Mouse (Mus musculus): ENCODE results near the gene Clec2g. TPM values are rescaled to one million over a fixed set of nuclear protein-coding genes. Genes with fewer than 3 reads are reported as not detected.
A peak's percentile ranks its signal among the peaks of the same experiment; 100 is the strongest.
"Not testable (repeated sequence)": the region's sequence is repeated elsewhere in the genome, so short reads cannot be mapped to it uniquely, and the experiment has no call there.

Clec2g gene
- total and polyA plus RNA-seq, 2 experiments from 2014 or later = not detected

DNA sequence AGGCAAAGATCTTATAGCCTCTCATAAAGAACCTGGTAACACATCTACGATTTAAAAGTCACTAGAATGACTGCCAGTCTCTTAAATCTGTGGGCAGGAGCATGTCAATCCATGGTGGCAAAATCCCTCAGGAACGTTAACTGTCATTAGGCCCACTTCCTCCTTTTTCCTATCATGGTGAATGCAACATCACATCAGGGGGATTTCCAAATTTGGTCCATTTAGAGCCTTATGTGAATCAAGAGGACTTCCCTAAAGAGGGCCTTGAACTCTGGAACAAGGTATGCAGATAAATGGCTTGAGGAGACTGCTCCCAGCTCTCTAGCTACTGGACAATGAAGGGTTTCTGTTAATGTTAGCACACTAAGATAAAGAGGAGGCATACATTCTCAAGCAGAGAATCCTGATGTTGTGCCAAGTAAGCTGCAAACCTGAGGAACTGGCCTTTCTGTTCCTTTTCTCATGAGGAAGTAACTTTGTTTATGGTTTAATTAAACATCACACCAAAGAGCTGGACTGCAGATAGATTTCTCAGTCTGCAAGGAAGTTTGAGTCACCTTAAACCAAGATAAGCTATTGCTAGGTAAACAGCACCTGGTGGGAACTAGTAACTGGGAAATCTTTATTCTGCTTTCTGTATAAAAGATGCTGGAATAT is 20.5 kb upstream of the Clec2g start:
- no peak for ATAC-seq
- no peak for DNase-seq
- no peak for TF ChIP-seq CTCF (IDR thresholded peaks at IDR 0.05; ENCODE audit: low read depth)
- Histone ChIP-seq H3K27me3 (ENCODE audit: insufficient read depth, low read length) (no peaks in the 10 kb centered on the region), H3K4me3 (ENCODE audit: low read depth, low read length) (no peak overlapping the region), H3K36me3 (ENCODE audit: insufficient read depth) (no peaks in the 10 kb centered on the region), H3K4me1 (ENCODE audit: insufficient read depth) (no peaks in the 10 kb centered on the region), H3K9ac (no peak overlapping the region), H3K4me2 (ENCODE audit: low read depth) (no peak overlapping the region), H3K27ac (ENCODE audit: low read depth, low read length) (no peak overlapping the region), H3K9me3 (ENCODE audit: low read length) (no peaks in the 10 kb centered on the region)
- 90% methylated on average over 2 of the region's 2 CpGs for WGBS

DNA sequence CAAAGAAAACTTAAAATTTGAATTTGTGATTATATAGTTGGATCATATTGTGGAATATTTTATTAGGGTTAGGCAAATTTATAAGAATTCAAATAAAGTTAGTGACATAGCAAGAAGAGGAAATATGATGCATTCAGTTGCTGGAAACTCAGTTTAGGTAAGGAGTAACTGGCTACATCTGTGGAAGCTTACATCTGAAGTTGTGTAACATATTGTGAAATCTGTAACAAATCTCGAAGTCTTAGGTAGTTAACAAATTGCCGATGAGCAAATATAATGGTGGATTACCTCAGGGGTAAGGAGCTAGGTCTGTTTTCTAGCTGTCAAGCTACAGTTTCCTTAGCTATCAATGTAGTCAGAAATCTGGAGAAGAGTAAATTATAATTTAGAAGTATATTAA is 16.9 kb upstream of the Clec2g start:
- TF ChIP-seq CTCF (IDR thresholded peaks at IDR 0.05; ENCODE audit: low read depth) = no peak
- no peak overlapping the region for H3K9ac ChIP-seq
- 86% methylated on average over 2 of the region's 2 CpGs for WGBS

DNA sequence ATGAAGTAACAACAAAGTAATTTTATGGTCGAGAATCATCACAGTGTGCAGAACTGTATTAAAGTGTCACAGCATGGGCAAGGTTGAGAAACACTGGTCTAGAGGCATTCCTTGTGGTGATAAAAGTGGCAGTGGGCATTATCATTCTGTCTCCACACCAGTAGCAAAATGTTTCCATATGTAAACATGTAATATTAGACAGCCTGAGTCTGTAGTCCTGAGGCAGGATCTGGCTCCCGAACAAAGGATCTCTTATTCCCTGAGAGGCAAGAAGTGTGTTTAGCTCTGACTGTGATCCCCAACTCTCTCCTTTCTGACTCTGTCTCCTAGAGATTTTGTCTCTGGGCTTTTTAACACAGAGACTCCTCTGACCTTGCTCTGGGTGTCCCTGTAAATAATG is 1.1 kb upstream of the Clec2g start:
- Histone ChIP-seq H3K27me3 (ENCODE audit: insufficient read depth, low read length) (no peaks in the 10 kb centered on the region), H3K4me2 (ENCODE audit: low read depth) (no peak overlapping the region), H3K9ac (no peak overlapping the region), H3K4me1 (ENCODE audit: insufficient read depth) (no peaks in the 10 kb centered on the region), H3K36me3 (ENCODE audit: insufficient read depth) (no peaks in the 10 kb centered on the region), H3K4me3 (ENCODE audit: low read depth, low read length) (no peak overlapping the region), H3K9me3 (ENCODE audit: low read length) (no peaks in the 10 kb centered on the region), H3K27ac (ENCODE audit: low read depth, low read length) (no peak overlapping the region)
- WGBS = 76% methylated on average over 2 of the region's 2 CpGs
- TF ChIP-seq CTCF (IDR thresholded peaks at IDR 0.05; ENCODE audit: low read depth) = no peak
- ATAC-seq = no peak
- DNase-seq = no peak

More for the DNA sequence above, 16.9 kb upstream of the Clec2g start:
- no peak for ATAC-seq
- Histone ChIP-seq H3K4me3 (ENCODE audit: low read depth, low read length) (no peak overlapping the region), H3K4me2 (ENCODE audit: low read depth) (no peak overlapping the region), H3K27ac (ENCODE audit: low read depth, low read length) (no peak overlapping the region), H3K27me3 (ENCODE audit: insufficient read depth, low read length) (no peaks in the 10 kb centered on the region), H3K9me3 (ENCODE audit: low read length) (no peaks in the 10 kb centered on the region), H3K36me3 (ENCODE audit: insufficient read depth) (no peaks in the 10 kb centered on the region), H3K4me1 (ENCODE audit: insufficient read depth) (no peaks in the 10 kb centered on the region)
- no peak for DNase-seq

DNA sequence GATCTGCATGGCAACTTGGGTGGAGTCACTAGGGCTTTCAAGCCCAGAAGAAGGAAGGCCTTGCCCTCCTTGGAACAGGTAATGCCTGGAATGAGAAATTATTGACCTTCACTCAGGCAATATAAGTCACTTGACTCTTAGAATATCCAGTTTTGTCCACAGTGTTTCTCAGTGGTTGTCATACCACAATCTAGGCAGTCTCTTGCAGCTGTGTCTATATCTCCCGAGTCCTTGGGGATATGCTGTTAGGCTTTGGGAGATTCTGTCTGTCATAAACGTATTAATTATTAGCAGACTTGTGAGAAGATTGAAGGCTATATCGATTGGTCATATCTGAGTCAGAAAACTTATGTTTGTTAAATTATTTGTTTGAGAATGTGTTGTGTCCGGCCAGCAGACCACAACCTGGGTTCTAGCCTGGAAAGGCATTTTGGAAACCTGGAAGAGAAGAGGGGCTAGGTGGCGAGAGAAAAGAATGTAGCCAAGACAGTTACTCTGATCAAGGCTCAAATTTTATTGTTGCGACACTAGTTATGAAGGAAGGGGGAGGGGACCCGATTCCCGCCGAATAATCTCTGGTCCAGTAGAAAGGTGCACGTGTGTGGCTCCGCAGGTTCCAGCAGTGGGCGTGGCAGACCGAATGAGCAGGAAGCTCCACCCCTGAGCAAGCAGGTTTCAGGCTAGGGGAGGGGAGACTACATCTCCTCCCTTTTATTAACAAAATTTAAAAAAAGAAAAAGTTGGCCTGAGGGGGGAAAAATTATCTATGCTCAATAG is 1.9 kb downstream of the Clec2g start:
- not testable (repeated sequence) for H3K9ac ChIP-seq; H3K27me3 ChIP-seq (ENCODE audit: insufficient read depth, low read length); H3K27ac ChIP-seq (ENCODE audit: low read depth, low read length); DNase-seq; H3K9me3 ChIP-seq (ENCODE audit: low read length); H3K4me1 ChIP-seq (ENCODE audit: insufficient read depth); H3K36me3 ChIP-seq (ENCODE audit: insufficient read depth); H3K4me3 ChIP-seq (ENCODE audit: low read depth, low read length); H3K4me2 ChIP-seq (ENCODE audit: low read depth); ATAC-seq
- WGBS = 92% methylated on average over 4 of the region's 13 CpGs

DNA sequence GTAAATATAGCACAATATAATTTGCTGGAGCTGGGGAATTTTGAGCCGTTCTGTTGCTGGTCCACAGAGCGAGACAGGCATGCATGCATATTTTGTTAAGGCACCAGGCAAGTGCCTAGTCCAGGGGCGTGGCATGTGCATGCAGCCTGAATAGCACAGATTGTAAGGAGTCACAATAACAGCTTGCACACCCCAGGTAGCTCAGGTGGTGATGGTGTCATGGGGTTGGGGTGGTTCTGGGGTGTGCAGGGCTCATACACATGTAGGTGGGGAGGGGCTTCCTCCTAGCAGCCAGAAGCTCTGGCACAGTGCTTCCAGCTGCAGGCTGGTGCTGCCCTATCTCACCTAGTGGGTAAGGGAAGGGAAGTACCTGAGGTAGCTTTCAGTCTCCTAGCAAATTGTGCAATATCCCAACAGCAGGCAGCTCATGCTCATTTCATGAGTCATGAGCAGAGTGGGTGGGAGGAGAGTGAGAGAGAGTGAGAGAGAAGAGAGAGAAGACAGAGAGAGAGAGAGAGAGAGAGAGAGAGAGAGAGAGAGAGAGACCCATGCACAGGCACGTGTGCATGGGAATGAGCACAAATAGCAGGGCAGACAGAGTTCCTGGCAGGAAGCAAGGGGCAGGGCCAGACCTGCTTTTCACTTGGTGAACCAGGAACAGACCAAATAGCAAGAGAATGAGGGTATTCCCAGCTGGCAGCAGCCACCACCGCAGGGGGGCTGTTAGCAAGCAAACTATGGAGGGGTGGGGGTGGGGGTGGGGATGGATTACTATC is 7.7 kb downstream of the Clec2g start:
- WGBS = 79% methylated on average over 5 of the region's 5 CpGs

DNA sequence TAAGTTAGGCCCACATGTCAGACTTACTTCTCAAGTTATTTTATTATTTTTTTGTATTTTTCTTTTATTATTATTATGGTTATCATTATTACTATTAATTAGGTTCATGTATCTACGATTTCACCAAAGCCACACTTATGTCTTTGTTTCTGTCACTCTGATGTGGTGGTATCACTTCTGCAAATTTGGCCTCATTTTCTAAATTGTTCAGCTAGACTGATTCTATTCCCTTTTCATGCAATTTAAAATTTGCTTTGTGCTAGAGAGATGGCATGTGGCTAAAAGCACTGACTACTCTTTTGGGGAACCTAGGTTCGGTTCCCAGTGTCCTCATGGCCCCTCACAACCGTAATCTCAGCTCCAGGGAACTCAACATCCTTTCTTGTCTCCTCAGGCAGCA is 11.4 kb downstream of the Clec2g start:
- ATAC-seq (no peak), DNase-seq (no peak)
- H3K9ac ChIP-seq = no peak overlapping the region
- no peaks in the 10 kb centered on the region for H3K27me3 ChIP-seq (ENCODE audit: insufficient read depth, low read length)
- H3K27ac ChIP-seq (ENCODE audit: low read depth, low read length) = no peak overlapping the region
- H3K4me1 ChIP-seq (ENCODE audit: insufficient read depth) = no peaks in the 10 kb centered on the region
- H3K4me2 ChIP-seq (ENCODE audit: low read depth) = no peak overlapping the region
- 86% methylated on average over 3 of the region's 3 CpGs for WGBS
- no peak for TF ChIP-seq CTCF (IDR thresholded peaks at IDR 0.05; ENCODE audit: low read depth)
- H3K4me3 ChIP-seq (ENCODE audit: low read depth, low read length) = no peak overlapping the region
- H3K9me3 ChIP-seq (ENCODE audit: low read length) = no peaks in the 10 kb centered on the region
- no peaks in the 10 kb centered on the region for H3K36me3 ChIP-seq (ENCODE audit: insufficient read depth)

More for the DNA sequence above, 7.7 kb downstream of the Clec2g start:
- Histone ChIP-seq H3K4me3 (ENCODE audit: low read depth, low read length) (no peak overlapping the region), H3K27ac (ENCODE audit: low read depth, low read length) (no peak overlapping the region), H3K9ac (no peak overlapping the region), H3K27me3 (ENCODE audit: insufficient read depth, low read length) (no peaks in the 10 kb centered on the region), H3K4me1 (ENCODE audit: insufficient read depth) (no peaks in the 10 kb centered on the region), H3K9me3 (ENCODE audit: low read length) (no peaks in the 10 kb centered on the region), H3K4me2 (ENCODE audit: low read depth) (no peak overlapping the region), H3K36me3 (ENCODE audit: insufficient read depth) (no peaks in the 10 kb centered on the region)
- no peak for ATAC-seq
- no peak for DNase-seq
- no peak for TF ChIP-seq CTCF (IDR thresholded peaks at IDR 0.05; ENCODE audit: low read depth)

DNA sequence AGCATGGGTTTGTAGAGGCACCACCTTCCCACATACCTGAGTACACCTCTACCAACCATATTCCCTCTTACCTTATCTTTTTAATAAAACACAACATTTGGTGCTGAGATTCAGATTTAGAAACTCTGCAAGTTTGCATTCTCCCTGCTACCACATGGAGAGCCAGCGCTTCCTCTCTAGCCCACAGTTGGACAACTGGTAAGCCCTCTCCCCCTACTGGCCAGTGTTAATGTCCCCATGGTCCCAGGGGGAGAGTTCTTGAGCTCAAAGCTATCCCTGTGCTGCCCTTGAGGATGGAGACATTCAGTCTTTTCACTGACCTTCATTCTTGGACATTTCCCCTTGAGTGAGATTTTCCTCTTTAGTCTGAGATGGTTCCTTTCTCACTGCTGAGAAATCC is 26.9 kb downstream of the Clec2g start:
- Histone ChIP-seq H3K4me3 (ENCODE audit: low read depth, low read length) (no peak overlapping the region), H3K27ac (ENCODE audit: low read depth, low read length) (no peak overlapping the region), H3K9me3 (ENCODE audit: low read length) (no peaks in the 10 kb centered on the region), H3K27me3 (ENCODE audit: insufficient read depth, low read length) (no peaks in the 10 kb centered on the region), H3K4me1 (ENCODE audit: insufficient read depth) (no peaks in the 10 kb centered on the region), H3K9ac (no peak overlapping the region), H3K4me2 (ENCODE audit: low read depth) (no peak overlapping the region), H3K36me3 (ENCODE audit: insufficient read depth) (no peaks in the 10 kb centered on the region)
- WGBS = 88% methylated on average over 1 of the region's 1 CpGs
- ATAC-seq (no peak), DNase-seq (no peak)
- 0 out of 2 replicates have a peak, but pooled peaks have one; percentile 7 for TF ChIP-seq CTCF (IDR thresholded peaks at IDR 0.05; ENCODE audit: low read depth)

DNA sequence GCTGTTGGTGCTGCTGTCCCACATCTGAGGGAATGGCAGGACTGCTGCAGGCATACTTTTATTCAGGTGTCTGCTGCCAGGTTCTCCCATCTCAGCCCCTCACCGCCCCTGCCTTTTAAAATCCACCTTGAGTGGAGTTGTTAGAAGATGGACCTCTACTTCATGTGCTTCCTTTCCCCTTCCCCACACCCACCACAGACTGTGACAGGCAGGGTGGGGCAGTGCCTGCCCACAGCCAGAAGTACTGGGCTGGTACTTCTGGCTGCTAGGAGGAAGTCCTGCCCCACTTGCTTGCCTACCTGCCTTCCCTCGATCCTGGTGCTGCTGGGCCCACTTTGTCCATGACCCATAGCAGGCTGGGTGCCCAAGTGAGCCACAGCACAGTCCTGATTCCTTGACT is 27.9 kb downstream of the Clec2g start:
- not testable (repeated sequence) for H3K9me3 ChIP-seq (ENCODE audit: low read length); DNase-seq; H3K27me3 ChIP-seq (ENCODE audit: insufficient read depth, low read length); H3K4me3 ChIP-seq (ENCODE audit: low read depth, low read length); H3K4me1 ChIP-seq (ENCODE audit: insufficient read depth); H3K4me2 ChIP-seq (ENCODE audit: low read depth); ATAC-seq; H3K36me3 ChIP-seq (ENCODE audit: insufficient read depth); H3K27ac ChIP-seq (ENCODE audit: low read depth, low read length); H3K9ac ChIP-seq
- WGBS = 85% methylated on average over 2 of the region's 2 CpGs

All from forebrain, postnatal 0 days (tissue).